Mouse (Mus musculus): Measurements from ENCODE around the gene Dhdh. TPM values are rescaled to one million over a fixed set of nuclear protein-coding genes. Genes with fewer than 3 reads are reported as not detected.
"Not testable (repeated sequence)": the region's sequence is repeated elsewhere in the genome, so short reads cannot be mapped to it uniquely, and the experiment has no call there.

Gene Dhdh
- total RNA-seq, 2 experiments from 2014 or later: 2.8 TPM

DNA sequence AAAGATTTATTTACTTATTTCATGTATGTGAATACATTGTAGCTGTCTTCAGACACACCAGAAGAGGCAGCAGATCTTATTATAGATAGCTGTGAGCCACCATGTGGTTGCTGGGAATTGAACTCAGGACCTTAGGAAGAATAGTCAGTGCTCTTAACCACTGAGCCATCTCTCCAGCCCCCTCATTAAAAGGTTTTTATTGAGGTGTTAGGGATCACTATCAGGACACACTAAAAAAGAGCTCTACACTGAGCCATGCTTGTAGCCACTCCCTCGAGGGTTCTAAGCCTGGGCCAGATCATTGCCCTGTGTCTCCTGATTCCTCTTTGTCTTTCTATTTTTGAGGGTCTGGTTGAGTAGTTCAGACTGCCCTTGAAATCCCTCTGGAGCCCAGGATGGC, 12.2 kb downstream of the Dhdh start:
- no peak for DNase-seq (ENCODE audit: low spot score in 2 of 2)

DNA sequence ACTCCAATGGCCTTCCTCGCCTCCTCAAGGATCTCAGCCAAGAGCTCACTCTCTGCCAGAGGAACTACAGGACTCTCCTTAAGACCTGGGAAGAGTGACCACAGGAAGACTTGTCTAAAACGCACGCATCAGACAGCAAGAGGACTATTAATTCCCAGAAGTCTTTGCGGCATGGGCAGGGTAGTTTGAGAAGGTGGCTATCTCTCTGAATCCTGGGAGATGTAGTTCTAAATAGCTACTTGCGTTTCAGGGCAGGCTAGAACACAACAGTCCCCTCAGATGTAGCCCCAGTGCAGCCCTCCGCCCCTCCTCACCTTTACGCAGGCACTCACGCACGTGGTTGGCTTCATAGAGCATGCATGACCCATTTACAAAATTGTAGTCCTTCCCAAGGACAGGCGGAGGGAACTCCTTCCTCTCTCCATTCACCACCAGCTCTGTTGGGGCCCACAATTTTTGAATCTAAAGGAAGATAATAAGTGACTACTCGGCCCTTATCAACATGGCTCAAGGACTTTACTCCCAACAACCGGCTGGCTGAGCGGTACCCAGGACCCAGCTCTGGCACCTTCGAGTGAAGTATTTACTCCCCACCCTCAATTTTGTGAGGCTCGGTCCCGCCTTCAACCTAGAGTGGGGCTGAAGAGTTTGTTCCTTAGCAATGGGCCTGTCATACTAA, 13.2 kb downstream of the Dhdh start:
- no peak for DNase-seq (ENCODE audit: low spot score in 2 of 2)

DNA sequence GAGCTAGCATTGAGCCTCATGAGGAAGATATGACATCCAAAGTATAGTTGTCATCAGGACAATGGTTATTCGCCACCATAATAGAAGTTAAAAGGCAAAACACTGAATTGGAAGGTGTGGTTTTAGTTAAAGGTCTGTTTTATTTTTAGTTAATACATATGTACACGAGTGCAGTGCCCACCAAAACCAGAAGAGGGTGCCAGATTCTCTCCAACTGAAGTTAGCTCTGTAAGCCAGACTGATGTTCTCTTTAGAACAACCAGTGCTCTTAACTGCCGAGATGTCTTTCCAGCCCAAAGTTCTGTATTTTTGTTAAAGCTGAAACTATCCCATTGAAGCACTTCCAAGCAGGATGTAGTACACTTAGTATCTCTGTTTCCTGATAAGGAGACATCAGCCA, 17.7 kb downstream of the Dhdh start:
- DNase-seq (ENCODE audit: low spot score in 2 of 2): peak; percentile 63 to 76

DNA sequence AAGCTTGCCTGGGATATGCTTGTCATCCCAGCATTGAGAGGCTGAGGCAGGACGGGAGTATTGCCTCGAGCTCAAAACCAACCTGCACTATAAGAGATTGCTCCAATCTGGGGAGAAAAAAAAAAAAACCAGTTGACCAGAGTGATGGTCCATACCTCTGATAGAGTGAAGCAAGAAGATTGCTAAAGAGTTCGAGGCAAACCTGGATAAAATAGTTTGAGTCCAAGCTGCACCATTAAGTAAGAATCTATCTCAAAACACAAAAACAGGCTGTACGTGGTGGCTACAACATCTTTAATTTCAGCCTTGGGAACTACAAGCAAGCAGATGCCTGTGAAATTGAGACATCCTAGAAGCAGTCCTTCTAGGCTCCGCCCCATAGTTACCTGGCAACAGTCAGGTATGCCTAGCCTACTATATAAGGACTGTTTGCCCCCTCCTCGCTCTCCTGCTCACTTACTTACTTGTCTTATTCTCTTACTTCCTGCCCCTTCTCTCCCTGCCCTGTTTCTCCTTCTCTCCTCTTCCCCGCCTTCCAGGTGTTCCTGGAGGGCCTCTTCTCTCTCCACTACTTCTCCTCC, 21.4 kb downstream of the Dhdh start:
- DNase-seq (ENCODE audit: low spot score in 2 of 2): no peak

DNA sequence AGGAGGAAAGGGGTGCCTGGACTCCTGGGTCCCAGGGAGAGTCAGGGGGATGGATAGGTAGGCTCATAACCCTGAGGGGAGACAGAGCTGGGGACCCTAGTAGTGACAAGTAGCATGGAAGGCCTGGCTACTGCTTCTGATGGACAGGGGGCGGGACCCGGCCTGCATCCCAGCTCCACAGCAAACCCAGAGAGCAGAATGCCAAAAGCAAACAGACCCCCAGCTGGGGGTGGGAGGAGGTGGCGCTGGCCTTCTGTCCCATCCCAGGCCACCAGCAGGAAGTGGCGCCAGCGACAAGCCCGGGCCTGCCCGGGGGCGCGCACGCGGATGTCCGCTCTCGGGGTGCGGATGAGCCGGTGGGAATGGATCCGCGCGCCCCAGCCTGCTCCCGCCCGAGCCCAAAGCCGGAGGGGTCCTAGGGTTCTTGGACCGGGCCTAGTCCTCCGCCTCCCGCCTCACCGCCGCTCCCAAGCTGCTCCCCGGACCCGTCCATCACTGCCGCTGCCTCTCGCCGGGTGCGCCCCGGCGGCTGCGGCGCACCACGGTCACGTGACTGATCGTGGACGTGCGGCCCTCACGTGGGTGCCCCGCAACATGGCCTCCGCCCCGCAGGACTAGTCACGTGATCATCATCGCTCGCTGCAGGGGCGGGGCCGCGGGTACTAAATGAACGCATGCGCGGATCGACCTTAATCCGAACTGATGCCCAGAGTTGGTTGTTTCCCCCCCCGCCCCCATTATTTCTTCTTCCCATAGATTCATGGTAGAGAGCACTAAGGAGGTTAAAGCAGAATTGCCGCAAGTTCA, 22.1 kb downstream of the Dhdh start, which contains the start of gene Bax:
Gene Bax (minus strand): TSS at position 616 of the 807 bp plus-strand sequence.
- DNase-seq (ENCODE audit: low spot score in 2 of 2): peak; percentile 93 to 98

DNA sequence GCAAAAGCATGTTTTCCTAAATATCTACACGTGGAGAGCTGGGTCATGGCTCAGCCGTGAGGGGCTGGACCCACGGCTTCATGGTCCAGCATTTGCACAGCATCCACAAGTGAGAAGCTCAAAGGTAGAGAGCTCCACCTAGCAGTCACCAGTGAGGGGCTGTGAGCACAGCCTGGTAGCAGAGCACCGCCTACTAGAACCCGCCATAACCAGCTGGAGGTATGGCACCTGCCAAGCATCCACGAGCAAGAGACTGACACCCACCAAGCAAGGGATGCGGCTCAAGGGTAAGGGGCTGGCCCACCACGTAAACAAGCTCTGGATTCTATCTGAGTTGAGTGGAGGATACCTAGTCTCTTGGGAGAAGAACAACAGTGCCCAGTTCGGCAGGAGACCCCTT, 23.1 kb downstream of the Dhdh start:
- DNase-seq (ENCODE audit: low spot score in 2 of 2): peak in 1 of 2 experiments; percentile 63

DNA sequence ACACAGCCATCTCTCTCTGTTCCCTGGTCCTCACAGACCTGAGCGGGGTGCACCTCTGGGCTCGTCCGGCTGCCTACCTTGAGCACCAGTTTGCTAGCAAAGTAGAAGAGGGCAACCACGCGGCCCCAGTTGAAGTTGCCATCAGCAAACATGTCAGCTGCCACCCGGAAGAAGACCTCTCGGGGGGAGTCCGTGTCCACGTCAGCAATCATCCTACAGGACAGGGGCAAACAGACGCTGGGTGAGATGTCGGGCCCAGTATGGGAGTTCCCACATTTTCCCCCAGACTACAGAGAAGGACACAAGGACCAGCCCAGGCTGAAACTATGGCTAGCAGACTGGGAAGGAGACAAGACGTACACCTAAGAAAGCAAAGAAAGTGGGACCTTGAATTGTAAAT, 23.5 kb downstream of the Dhdh start:
- DNase-seq (ENCODE audit: low spot score in 2 of 2): no peak

DNA sequence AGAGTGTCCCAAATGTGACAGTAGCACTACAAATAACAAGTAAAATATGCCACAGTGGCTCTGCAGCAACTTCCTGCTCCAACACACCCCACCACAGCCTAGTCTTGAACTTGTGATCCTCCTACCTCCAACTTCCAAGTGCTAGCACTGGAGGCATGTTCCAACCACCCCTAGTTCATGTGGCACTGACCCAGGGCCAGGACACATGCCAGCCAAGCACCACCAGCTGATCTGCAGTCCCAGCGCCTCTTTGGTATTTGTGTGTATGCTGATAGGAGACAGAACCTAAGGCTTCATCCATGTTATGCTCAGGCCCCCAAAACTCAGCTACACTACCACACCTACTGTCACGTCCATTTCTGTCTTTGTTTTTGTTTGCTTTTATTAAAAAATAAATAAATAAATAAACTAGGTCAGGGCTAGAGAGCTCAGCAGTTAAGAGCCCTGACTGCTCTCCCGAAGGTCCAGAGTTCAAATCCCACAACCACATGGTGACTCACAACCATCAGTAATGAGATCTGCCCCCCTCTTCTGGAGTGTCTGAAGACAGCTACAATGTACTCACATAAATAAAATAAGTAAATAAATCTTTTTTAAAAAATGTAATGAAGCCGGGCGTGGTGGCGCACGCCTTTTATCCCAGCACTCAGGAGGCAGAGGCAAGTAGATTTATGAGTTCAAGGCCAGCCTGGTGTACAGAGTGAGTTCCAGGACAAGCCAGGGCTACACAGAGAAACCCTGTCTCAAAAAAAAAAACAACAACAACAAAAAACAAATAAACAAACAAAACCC, 24.4 kb downstream of the Dhdh start:
- no peak for DNase-seq (ENCODE audit: low spot score in 2 of 2)

DNA sequence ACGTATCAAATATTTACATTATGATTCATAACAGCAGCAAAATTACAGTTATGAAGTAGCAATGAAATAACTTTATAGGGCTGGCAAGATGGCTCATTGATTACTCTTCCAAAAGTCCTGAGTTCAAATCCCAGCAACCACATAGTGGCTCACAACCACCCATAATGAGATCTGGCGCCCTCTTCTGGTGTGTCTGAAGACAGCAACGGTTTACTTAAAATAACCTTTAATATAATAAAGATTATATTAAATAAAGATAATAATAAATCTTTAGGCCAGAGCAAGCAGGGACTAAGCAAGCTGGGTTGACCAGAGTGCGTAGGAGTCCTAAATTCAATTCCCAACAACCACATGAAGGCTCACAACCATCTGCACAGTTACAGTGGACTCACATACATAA, 25.7 kb downstream of the Dhdh start:
- not testable (repeated sequence) for DNase-seq (ENCODE audit: low spot score in 2 of 2)

DNA sequence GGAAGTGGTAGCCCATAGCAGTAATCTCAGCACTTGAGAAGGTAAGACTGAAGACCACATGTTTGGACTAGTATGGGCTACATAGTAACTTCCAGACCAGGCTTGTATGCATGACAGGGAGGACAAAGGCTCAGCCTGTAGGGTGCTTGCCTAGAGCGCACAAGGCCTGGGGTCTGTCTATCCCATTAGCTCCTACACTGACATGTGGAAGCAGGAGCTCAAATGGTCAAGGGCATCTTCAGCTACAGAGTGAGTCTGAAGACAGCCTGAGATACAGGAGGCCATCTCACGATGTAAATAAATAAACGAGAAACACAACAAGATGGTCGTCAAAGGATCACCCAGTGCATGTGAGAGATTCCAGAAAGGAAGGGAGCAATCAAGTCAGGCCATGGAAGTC, 26.3 kb downstream of the Dhdh start:
- DNase-seq (ENCODE audit: low spot score in 2 of 2): no peak

DNA sequence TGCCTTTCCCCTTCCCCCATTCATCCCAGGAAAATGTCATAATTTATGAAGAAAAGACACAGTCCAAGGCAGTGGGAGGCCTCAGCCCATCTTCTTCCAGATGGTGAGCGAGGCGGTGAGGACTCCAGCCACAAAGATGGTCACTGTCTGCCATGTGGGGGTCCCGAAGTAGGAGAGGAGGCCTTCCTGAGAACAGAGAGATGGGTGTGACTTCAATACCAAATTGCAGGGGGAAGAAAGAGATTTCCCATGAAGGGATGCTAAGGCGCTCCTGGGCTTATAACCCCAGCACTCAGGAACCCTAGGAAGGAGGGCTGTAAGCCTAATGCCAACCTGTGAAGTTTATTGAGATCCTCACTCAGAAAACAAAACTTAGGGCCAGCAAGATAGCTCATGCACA, 26.8 kb downstream of the Dhdh start:
- DNase-seq (ENCODE audit: low spot score in 2 of 2): no peak

DNA sequence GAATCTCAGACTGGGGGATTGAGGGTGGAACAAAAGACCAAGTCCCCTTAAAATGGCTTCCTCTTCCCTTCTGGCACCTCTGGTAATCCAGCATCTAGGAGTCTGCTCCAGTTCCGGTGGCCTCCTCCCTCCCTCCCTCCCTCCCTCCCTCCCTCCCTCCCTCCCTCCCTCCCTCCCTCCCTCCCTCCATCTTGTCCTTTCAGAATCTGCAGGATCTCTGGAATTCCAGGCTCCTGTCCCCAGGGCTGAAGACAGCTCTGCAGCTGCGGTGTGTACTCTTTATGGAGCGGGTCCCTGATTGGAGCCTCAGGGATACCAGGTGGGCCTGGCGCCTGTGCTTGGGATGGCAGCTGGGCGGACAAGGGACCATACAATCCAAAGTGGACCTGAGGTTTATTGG, 27.3 kb downstream of the Dhdh start:
- DNase-seq (ENCODE audit: low spot score in 2 of 2): no peak

DNA sequence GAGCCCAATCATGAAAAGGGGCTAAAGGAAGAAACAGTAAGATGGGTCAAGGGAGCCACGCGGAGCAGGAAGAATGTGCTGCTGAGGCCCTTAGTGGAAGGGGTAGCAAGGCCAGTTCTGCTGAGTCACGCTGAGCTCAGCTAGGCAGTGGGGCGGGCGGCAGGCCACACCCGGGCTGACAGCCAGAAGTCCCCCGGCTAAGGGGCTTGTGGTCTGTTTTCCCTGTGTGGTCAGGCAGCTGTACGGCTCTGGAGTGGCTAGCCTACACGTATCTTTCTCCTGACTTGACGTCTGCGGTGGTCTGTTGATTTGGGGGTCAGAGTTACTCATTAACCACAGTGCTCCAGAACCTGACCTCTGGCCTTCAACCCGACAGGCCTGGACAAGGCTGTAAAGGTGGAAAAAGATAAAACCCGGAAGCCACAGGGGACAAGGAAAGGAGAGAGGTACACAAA, 27.7 kb downstream of the Dhdh start:
- no peak for DNase-seq (ENCODE audit: low spot score in 2 of 2)

DNA sequence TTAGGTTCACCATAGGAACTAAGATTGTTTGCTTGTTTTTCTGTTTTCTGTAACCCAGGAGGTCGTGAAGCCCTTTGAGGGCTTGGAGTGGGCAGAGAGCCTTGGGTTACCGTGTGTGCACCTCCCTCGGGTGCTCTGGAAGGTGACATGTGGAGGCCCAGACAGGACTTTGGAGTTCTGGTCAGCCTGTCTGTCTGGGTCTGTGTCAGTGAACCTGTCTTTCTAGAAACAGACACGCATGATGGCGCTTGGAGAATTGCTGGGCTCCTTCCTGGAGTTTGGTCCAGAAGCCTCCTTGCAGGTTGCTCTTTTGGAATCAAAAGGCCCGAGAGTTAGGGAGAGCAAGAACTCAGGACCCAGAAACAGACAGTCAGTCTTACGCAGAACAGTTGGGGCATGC, 28.2 kb downstream of the Dhdh start:
- DNase-seq (ENCODE audit: low spot score in 2 of 2): no peak

DNA sequence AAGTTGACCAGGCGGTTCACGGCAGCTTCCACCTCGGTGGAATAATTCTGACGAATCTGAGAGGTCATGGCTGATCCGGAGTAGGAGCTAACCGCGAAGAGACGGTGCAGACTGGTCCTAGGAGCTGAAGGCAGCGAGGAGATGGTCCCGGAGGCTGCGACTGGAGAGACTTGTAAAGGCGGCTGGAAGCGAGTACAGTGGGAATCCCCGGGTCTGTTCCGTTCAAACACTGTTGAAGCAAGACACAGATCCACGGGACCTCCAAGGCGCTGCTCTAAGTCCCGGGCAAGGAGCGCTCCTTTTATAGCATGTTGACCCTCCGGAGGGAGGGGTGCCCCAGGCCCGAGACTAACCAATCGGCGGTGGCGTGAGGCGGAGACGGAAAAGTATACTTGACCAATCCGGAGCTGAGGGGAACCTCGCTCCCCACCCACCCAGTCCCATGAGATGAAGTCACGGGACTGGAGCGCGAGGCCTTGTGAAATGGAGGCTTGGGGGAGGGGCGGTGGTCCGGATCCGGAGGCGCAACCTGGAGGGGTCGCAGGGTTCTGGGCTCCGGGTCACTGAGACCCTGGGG, 29.0 kb downstream of the Dhdh start, which contains the start of gene Ftl1:
Gene Ftl1 (minus strand): TSS at position 321 of the 577 bp plus-strand sequence.
- peak; percentile 95 to 99 for DNase-seq (ENCODE audit: low spot score in 2 of 2)

DNA sequence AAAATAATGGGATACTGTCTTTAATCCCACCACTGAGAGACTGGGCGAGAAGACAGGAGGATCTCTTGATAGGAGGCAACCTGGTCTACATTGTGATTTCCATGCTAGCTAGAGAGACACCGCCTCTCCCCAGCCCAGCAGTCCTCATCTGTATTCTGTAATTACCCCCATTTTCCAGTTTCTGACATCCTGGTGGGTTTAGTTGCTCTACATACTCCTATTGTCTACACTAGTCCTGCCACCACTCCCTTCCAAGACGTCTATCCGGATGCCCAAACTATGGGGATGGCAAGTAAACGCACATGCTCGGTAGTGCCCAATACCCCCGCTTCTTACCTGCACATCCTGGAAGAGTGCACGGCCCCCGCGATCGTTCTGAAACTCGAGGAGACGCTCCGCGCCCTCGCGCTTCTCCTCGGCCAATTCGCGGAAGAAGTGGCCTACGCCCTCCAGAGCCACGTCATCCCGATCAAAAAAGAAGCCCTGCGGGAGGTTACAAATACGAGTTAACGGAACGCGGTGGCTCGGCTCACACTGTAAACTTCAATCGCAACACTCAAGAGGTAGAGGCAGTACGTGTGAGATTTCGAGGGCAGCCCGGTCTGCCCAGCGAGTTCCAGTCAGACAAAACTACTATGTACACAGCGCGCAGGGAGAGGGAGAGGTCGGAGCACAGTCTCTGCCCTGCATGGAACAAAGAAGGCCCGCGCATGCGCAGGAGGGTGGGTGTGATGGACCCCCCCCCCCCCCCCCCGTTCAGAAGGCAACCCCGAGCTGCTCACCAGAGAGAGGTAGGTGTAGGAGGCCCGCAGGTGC, 29.6 kb downstream of the Dhdh start:
- DNase-seq (ENCODE audit: low spot score in 2 of 2): peak; percentile 78 to 85

DNA sequence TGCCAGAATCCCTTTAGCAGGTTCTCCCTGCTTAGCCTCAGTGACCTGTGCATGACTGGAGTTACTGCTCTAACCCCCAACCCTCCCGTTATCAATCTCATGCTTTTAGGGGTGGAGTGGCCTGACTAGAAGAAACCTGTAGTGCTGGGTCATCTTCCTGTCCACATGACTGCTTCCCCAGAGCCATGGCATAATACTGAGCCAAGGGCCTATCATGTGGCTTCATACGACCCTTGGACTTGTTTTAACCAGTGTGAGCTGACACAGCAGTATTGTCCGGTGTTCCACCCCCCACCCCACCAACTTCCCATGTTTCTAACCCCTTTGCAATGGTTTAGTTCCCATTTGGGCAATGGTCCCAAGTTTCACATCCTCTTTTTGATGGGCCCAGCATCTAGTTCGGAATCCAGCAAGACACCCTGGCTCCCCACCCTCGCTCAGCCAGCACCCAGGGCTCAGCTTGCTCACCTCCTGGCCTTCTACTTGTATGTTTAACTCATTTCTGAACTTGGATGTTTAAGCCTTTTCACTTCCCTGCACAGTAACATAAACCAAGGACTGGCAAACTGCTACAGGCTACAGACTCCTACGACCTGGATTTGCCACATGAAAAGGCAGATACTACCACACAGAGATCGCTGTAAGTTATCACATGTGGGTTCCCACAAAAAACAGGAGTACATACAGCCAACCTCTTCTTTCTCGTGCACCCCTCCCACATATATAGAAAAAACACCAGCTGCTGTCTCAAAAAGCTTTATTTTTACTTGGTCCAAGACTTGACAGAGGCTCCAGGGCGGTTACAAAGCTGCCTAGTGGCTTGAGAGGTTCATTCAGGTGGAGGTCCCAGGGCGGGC, 31.2 kb downstream of the Dhdh start:
- peak in 1 of 2 experiments; percentile 71 for DNase-seq (ENCODE audit: low spot score in 2 of 2)

DNA sequence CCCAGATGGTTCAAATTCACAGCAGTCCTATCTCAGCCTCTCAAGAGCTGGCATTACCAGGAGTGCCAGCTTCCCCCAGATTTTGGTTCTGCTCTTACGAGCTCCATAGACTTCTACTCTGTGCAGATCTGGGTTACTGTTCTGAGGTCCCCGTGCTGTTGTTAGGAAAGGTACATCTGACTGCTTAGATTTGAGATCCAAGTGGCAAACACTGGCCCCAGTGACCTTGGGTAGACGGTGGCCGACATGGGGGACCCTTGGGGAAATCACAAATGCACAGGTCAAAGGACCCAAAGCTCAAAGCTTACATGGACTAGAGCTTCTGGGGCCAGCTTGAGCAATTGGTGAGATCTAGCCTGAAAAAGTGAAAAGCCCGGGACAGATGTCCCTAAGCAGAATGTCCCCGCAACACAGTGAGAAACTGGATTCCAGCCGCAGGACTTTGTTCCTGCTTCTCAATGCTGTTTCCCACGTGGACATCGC, 31.8 kb downstream of the Dhdh start:
- no peak for DNase-seq (ENCODE audit: low spot score in 2 of 2)

Data from layer of hippocampus, postnatal 14 days (tissue).